Mouse (Mus musculus) hindbrain, embryonic 13.5 days (tissue): Measurements from ENCODE around the gene Fbxl15. TPM values are rescaled to one million over a fixed set of nuclear protein-coding genes. Genes with fewer than 3 reads are reported as not detected.
A peak's percentile ranks its signal among the peaks of the same experiment; 100 is the strongest.

Experiments used
- ATAC-seq: fragments of 200-750 bp; cut with Nextera tagmentation; 2 replicates; pipeline ENCODE4 v1.8.0; 2017; ENCODE audit warnings: moderate TSS enrichment; ENCODE audit not compliant: low FRiP score
- H3K27ac ChIP-seq: fragments of 300-500 bp; sonication (generic); 2 replicates; pipeline ENCODE4 v1.5.1; 2015; ENCODE audit warnings: inconsistent platforms, mild to moderate bottlenecking, moderate library complexity
- H3K27me3 ChIP-seq: fragments of 300-500 bp; sonication (generic); 2 replicates; pipeline ENCODE4 v1.6.1; 2015; ENCODE audit warnings: mild to moderate bottlenecking, inconsistent platforms
- H3K36me3 ChIP-seq: fragments of 300-500 bp; sonication (generic); 2 replicates; pipeline ENCODE4 v1.6.1; 2015; ENCODE audit warnings: mild to moderate bottlenecking, inconsistent platforms
- H3K4me1 ChIP-seq: fragments of 300-500 bp; sonication (generic); replicated peaks from 2 replicates; pipeline ENCODE4 v1.6.1; 2015; ENCODE audit warnings: inconsistent platforms
- H3K4me2 ChIP-seq: fragments of 300-500 bp; sonication (generic); 2 replicates; pipeline ENCODE4 v1.6.1; 2015; ENCODE audit warnings: inconsistent platforms, mild to moderate bottlenecking, moderate library complexity
- H3K4me3 ChIP-seq: fragments of 300-500 bp; sonication (generic); 2 replicates; pipeline ENCODE4 v1.5.1; 2015; ENCODE audit warnings: mild to moderate bottlenecking, inconsistent platforms
- H3K9ac ChIP-seq: fragments of 300-500 bp; sonication (generic); 2 replicates; pipeline ENCODE4 v1.6.1; 2015; ENCODE audit warnings: mild to moderate bottlenecking, inconsistent platforms
- H3K9me3 ChIP-seq: fragments of 300-500 bp; sonication (generic); 2 replicates; pipeline ENCODE4 v1.6.1; 2016; ENCODE audit warnings: inconsistent platforms
- WGBS: fragments of 180-500 bp; shearing (Covaris S2); methylation state at CpG from one replicate; pipeline ENCODE4 v1.1.7; 2015; 5-methylcytosine and 5-hydroxymethylcytosine counted together
- polyA plus RNA-seq: library from polyadenylated mRNA; unstranded; fragments of >200 nt; fragmentation: Nextera tagmentation; extraction: Ambion mirVana; gene quantifications from 2 replicates; pipeline ENCODE4 v1.2.1, GENCODE M21; 2015

The Fbxl15 gene
- polyA plus RNA-seq, result 39.8 and 40.0 TPM in 2 replicates

GRCm38 (mm10) chr19:46328081-46329030, at the start of gene Fbxl15:
Gene Fbxl15, plus strand, starts transcription at chr19:46328184.
- Histone ChIP-seq H3K27me3 (peaks cover 27% of the 10 kb centered on the region), H3K4me1 (peaks cover 64% of the 10 kb centered on the region), H3K9ac (peak within 1 kb of the TSS; percentile 84), H3K4me3 (peak within 1 kb of the TSS; percentile 61), H3K9me3 (no peaks in the 10 kb centered on the region), H3K36me3 (peaks cover 26% of the 10 kb centered on the region), H3K27ac (peak within 1 kb of the TSS; percentile 97), H3K4me2 (peak within 1 kb of the TSS; percentile 99)
- WGBS, result under 1% methylated on average over 81 of the region's 81 CpGs
- peak; percentile 86 for ATAC-seq

- no peaks in the 10 kb centered on the region for H3K27me3 ChIP-seq
- H3K27ac ChIP-seq, result no peak overlapping the region
- no peak overlapping the region for H3K4me2 ChIP-seq
- H3K36me3 ChIP-seq, result peaks cover 92% of the 10 kb centered on the region
- no peaks in the 10 kb centered on the region for H3K9me3 ChIP-seq
- H3K9ac ChIP-seq, result no peak overlapping the region
- no peak overlapping the region for H3K4me3 ChIP-seq
- WGBS, result 96% methylated on average over 11 of the region's 11 CpGs
- ATAC-seq, result no peak
- no peaks in the 10 kb centered on the region for H3K4me1 ChIP-seq
Observed at GRCm38 (mm10) chr19:46282081-46282849, 45.7 kb upstream of the Fbxl15 start.

GRCm38 (mm10) chr19:46284686-46285085, 43.3 kb upstream of the Fbxl15 start:
- ATAC-seq, result no peak
- Histone ChIP-seq H3K27me3 (no peaks in the 10 kb centered on the region), H3K36me3 (peaks cover 81% of the 10 kb centered on the region), H3K4me2 (no peak overlapping the region), H3K4me3 (no peak overlapping the region), H3K4me1 (no peaks in the 10 kb centered on the region), H3K9me3 (no peaks in the 10 kb centered on the region), H3K9ac (no peak overlapping the region), H3K27ac (no peak overlapping the region)
- WGBS, result 97% methylated on average over 4 of the region's 4 CpGs

- H3K9me3 ChIP-seq, result no peaks in the 10 kb centered on the region
- no peaks in the 10 kb centered on the region for H3K27me3 ChIP-seq
- H3K27ac ChIP-seq, result no peak overlapping the region
- 85% methylated on average over 7 of the region's 7 CpGs for WGBS
- no peak overlapping the region for H3K4me2 ChIP-seq
- no peak overlapping the region for H3K4me3 ChIP-seq
- no peaks in the 10 kb centered on the region for H3K4me1 ChIP-seq
- H3K9ac ChIP-seq, result no peak overlapping the region
- ATAC-seq, result no peak
- peaks cover 72% of the 10 kb centered on the region for H3K36me3 ChIP-seq
Observed at GRCm38 (mm10) chr19:46285631-46286030, 42.4 kb upstream of the Fbxl15 start.

GRCm38 (mm10) chr19:46286047-46286446, 41.9 kb upstream of the Fbxl15 start:
- no peak overlapping the region for H3K4me3 ChIP-seq
- H3K36me3 ChIP-seq, result peaks cover 67% of the 10 kb centered on the region
- H3K27ac ChIP-seq, result no peak overlapping the region
- H3K9me3 ChIP-seq, result no peaks in the 10 kb centered on the region
- no peaks in the 10 kb centered on the region for H3K27me3 ChIP-seq
- H3K4me2 ChIP-seq, result no peak overlapping the region
- 90% methylated on average over 6 of the region's 6 CpGs for WGBS
- H3K9ac ChIP-seq, result no peak overlapping the region
- no peak for ATAC-seq
- H3K4me1 ChIP-seq, result no peaks in the 10 kb centered on the region

- ATAC-seq, result no peak
Observed at GRCm38 (mm10) chr19:46286926-46287325, 41.1 kb upstream of the Fbxl15 start.

GRCm38 (mm10) chr19:46287566-46287965, 40.4 kb upstream of the Fbxl15 start:
- Histone ChIP-seq H3K9me3 (no peaks in the 10 kb centered on the region), H3K9ac (no peak overlapping the region), H3K4me1 (no peaks in the 10 kb centered on the region), H3K36me3 (peaks cover 52% of the 10 kb centered on the region), H3K4me2 (no peak overlapping the region), H3K27ac (no peak overlapping the region), H3K27me3 (no peaks in the 10 kb centered on the region), H3K4me3 (no peak overlapping the region)
- 94% methylated on average over 3 of the region's 3 CpGs for WGBS
- ATAC-seq, result no peak

More at GRCm38 (mm10) chr19:46286926-46287325, 41.1 kb upstream of the Fbxl15 start:
- Histone ChIP-seq H3K27me3 (no peaks in the 10 kb centered on the region), H3K9me3 (no peaks in the 10 kb centered on the region), H3K4me3 (no peak overlapping the region), H3K36me3 (peaks cover 59% of the 10 kb centered on the region), H3K4me2 (no peak overlapping the region), H3K9ac (no peak overlapping the region), H3K4me1 (no peaks in the 10 kb centered on the region), H3K27ac (no peak overlapping the region)
- 95% methylated on average over 3 of the region's 3 CpGs for WGBS

GRCm38 (mm10) chr19:46290535-46291105, 37.4 kb upstream of the Fbxl15 start:
- no peak for ATAC-seq
- Histone ChIP-seq H3K9me3 (no peaks in the 10 kb centered on the region), H3K4me2 (no peak overlapping the region), H3K4me3 (no peak overlapping the region), H3K9ac (no peak overlapping the region), H3K36me3 (peaks cover 22% of the 10 kb centered on the region), H3K27ac (no peak overlapping the region), H3K4me1 (no peaks in the 10 kb centered on the region), H3K27me3 (no peaks in the 10 kb centered on the region)
- WGBS, result 70% methylated on average over 12 of the region's 12 CpGs

- H3K27ac ChIP-seq, result no peak overlapping the region
- H3K4me1 ChIP-seq, result no peaks in the 10 kb centered on the region
- H3K9ac ChIP-seq, result no peak overlapping the region
- no peak overlapping the region for H3K4me3 ChIP-seq
- H3K36me3 ChIP-seq, result no peaks in the 10 kb centered on the region
- H3K27me3 ChIP-seq, result 0 out of 2 replicates have a peak, but pooled peaks cover 3% of the 10 kb centered on the region
- no peaks in the 10 kb centered on the region for H3K9me3 ChIP-seq
- WGBS, result 72% methylated on average over 4 of the region's 4 CpGs
- H3K4me2 ChIP-seq, result no peak overlapping the region
- no peak for ATAC-seq
Observed at GRCm38 (mm10) chr19:46296938-46297337, 31.0 kb upstream of the Fbxl15 start.

GRCm38 (mm10) chr19:46300294-46301045, 27.5 kb upstream of the Fbxl15 start:
- no peak overlapping the region for H3K27ac ChIP-seq

GRCm38 (mm10) chr19:46302551-46302950, 25.4 kb upstream of the Fbxl15 start:
- no peak overlapping the region for H3K27ac ChIP-seq
- H3K27me3 ChIP-seq, result peaks cover 34% of the 10 kb centered on the region
- WGBS, result 92% methylated on average over 4 of the region's 4 CpGs
- H3K36me3 ChIP-seq, result no peaks in the 10 kb centered on the region
- H3K4me2 ChIP-seq, result no peak overlapping the region
- H3K9me3 ChIP-seq, result no peaks in the 10 kb centered on the region
- no peak for ATAC-seq
- no peak overlapping the region for H3K9ac ChIP-seq
- no peak overlapping the region for H3K4me3 ChIP-seq
- peaks cover 25% of the 10 kb centered on the region for H3K4me1 ChIP-seq

More at GRCm38 (mm10) chr19:46300294-46301045, 27.5 kb upstream of the Fbxl15 start:
- ATAC-seq, result no peak
- Histone ChIP-seq H3K9me3 (no peaks in the 10 kb centered on the region), H3K4me1 (peaks cover 17% of the 10 kb centered on the region), H3K36me3 (no peaks in the 10 kb centered on the region), H3K9ac (no peak overlapping the region), H3K4me3 (no peak overlapping the region), H3K27me3 (peaks cover 13% of the 10 kb centered on the region), H3K4me2 (no peak overlapping the region)
- 39% methylated on average over 8 of the region's 8 CpGs for WGBS
